8 mouse cellular contexts compared by ENCODE assay signal in the genomic region with DNA sequence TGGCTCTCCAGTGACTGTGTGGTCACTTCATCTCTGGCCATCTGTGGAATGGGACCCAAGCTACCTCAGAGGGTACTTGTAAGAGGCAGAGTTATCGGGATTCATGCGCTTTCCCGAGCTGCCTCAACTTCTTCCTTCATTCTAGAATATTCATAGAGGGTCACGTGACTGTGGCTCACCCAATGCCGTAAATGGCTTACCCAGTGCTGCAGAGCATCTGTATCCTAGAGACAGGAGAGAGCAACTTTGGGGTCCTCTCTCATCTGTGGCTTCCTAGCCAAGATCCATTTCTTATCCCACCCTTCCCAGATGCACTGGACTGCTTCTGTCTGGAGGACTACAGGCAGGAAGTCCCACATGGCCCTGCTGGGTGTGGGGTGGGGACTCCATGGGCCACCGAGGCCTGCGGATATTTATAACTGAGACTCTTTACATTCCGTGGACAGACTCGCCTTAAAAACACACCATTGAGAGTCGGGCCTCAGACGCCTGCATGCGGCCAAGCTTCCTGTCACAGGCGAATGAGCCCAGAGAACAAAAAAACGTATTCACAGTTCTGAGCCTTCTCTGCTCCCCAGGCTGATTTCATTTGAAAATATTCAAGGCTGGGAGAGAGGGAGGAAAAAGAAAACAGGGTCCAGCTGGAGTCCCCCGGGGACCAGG.
DNase-seq lines count a peak whose midpoint lies in the region; ATAC-seq lines count a peak whose summit lies in the region.

No protein-coding gene starts in this region.

- H3K36me3 ChIP-seq in embryonic facial prominence, embryonic 12.5 days = no peaks in the 10 kb centered on the region
- H3K36me3 ChIP-seq in hindbrain, embryonic 15.5 days = no peaks in the 10 kb centered on the region
- no peaks in the 10 kb centered on the region for H3K36me3 ChIP-seq in midbrain, embryonic 16.5 days (ENCODE audit: control insufficient read depth, insufficient read depth, low read length)

- H3K27me3 ChIP-seq in embryonic facial prominence, embryonic 12.5 days = no peaks in the 10 kb centered on the region
- no peaks in the 10 kb centered on the region for H3K27me3 ChIP-seq in hindbrain, embryonic 15.5 days
- no peaks in the 10 kb centered on the region for H3K27me3 ChIP-seq in midbrain, embryonic 16.5 days (ENCODE audit: control insufficient read depth, insufficient read depth, low read depth, low read length)

- no peak overlapping the region for H3K4me2 ChIP-seq in embryonic facial prominence, embryonic 12.5 days (replicated peaks)
- H3K4me2 ChIP-seq in hindbrain, embryonic 15.5 days = no peak overlapping the region
- no peak overlapping the region for H3K4me2 ChIP-seq in midbrain, embryonic 16.5 days (ENCODE audit: low read length)

- H3K27ac ChIP-seq in embryonic facial prominence, embryonic 12.5 days = peak overlapping the region; percentile 89
- peak overlapping the region; percentile 68 for H3K27ac ChIP-seq in hindbrain, embryonic 15.5 days (replicated peaks)
- H3K27ac ChIP-seq in midbrain, embryonic 16.5 days (ENCODE audit: low read length) = peak overlapping the region; percentile 5; the same call in 1 of the 2 replicates

- 29% methylated on average over 15 of the region's 15 CpGs for WGBS in embryonic facial prominence, embryonic 12.5 days
- 51% methylated on average over 15 of the region's 15 CpGs for WGBS in hindbrain, embryonic 15.5 days
- 40% methylated on average over 15 of the region's 15 CpGs for WGBS in midbrain, embryonic 16.5 days

- H3K9ac ChIP-seq in embryonic facial prominence, embryonic 12.5 days = no peak overlapping the region
- H3K9ac ChIP-seq in hindbrain, embryonic 15.5 days = no peak overlapping the region
- H3K9ac ChIP-seq in midbrain, embryonic 16.5 days (ENCODE audit: low read depth, low read length) = no peak overlapping the region

- no peak for ATAC-seq in embryonic facial prominence, embryonic 12.5 days (ENCODE audit: insufficient number of reproducible peaks, insufficient read depth, low FRiP score, low TSS enrichment)
- peak; percentile 63 for ATAC-seq in hindbrain, embryonic 15.5 days (ENCODE audit: low FRiP score, low read depth)
- ATAC-seq in midbrain, embryonic 16.5 days = peak; percentile 59
- ATAC-seq in cerebellum, adult (ENCODE audit: insufficient number of reproducible peaks, low FRiP score, low TSS enrichment) = no peak
- no peak for ATAC-seq in erythroblast, adult 5-6 weeks (replicated peaks; ENCODE audit: low FRiP score, poor library complexity, severe bottlenecking)

- H3K4me1 ChIP-seq in embryonic facial prominence, embryonic 12.5 days = peaks cover 89% of the 10 kb centered on the region
- peaks cover 31% of the 10 kb centered on the region for H3K4me1 ChIP-seq in hindbrain, embryonic 15.5 days (replicated peaks)
- no peaks in the 10 kb centered on the region; the same call in 1 of the 2 replicates for H3K4me1 ChIP-seq in midbrain, embryonic 16.5 days (ENCODE audit: control insufficient read depth, insufficient read depth, low read length)

- intact Hi-C loops in left cerebral cortex, postnatal 14 days (cut with DNase I) = no loop called here

- DNase-seq in left cerebral cortex, postnatal 14 days (ENCODE audit: low spot score in 2 of 2) = peak; percentile 29
- DNase-seq in left cerebral cortex, adult 8-10 months (ENCODE audit: low spot score in 2 of 2) = no peak
- no peak for DNase-seq in adrenal gland, postnatal 14 days

- no peaks in the 10 kb centered on the region for H3K9me3 ChIP-seq in embryonic facial prominence, embryonic 12.5 days
- H3K9me3 ChIP-seq in hindbrain, embryonic 15.5 days = no peaks in the 10 kb centered on the region
- no peaks in the 10 kb centered on the region for H3K9me3 ChIP-seq in midbrain, embryonic 16.5 days (replicated peaks; ENCODE audit: control insufficient read depth, low read length, poor library complexity, severe bottlenecking)

- no peak overlapping the region for H3K4me3 ChIP-seq in embryonic facial prominence, embryonic 12.5 days
- no peak overlapping the region for H3K4me3 ChIP-seq in hindbrain, embryonic 15.5 days
- no peak overlapping the region for H3K4me3 ChIP-seq in midbrain, embryonic 16.5 days (ENCODE audit: low read depth, low read length)

Comparison
In these comparisons a context has a peak if more than half of its experiments do, and no peak if none do; other contexts are left out.
1. DNase-seq: peak in left cerebral cortex, postnatal 14 days (2 of 2); none in left cerebral cortex, adult 8-10 months (0 of 2) and adrenal gland, postnatal 14 days (single experiment).
2. ATAC-seq: peak in hindbrain, embryonic 15.5 days (single experiment) and midbrain, embryonic 16.5 days (single experiment); none in embryonic facial prominence, embryonic 12.5 days (single experiment), cerebellum, adult (single experiment) and erythroblast, adult 5-6 weeks (single experiment).
3. H3K27ac ChIP-seq: peak in every context shown above with its lines; median percentile 89 in embryonic facial prominence, embryonic 12.5 days; 68 in hindbrain, embryonic 15.5 days; 5 in midbrain, embryonic 16.5 days.